Comparison of ENCODE assay signal across 8 mouse cellular contexts in genomic region chr7:3694076-3694948, GRCm38 (mm10). TPM values are rescaled to one million over a fixed set of nuclear protein-coding genes. Genes with fewer than 3 reads are reported as not detected.
DNase-seq lines count a peak whose midpoint lies in the region; ATAC-seq and TF ChIP-seq lines count a peak whose summit lies in the region.

No protein-coding gene starts in this region.

- TF ChIP-seq EP300 in liver, embryonic 14.5 days (IDR thresholded peaks at IDR 0.05; ENCODE audit: low read depth): no peak

- peak; percentile 91 for DNase-seq in CD4-positive helper T cell, adult 2 months (ENCODE audit: low read depth, low spot score)
- DNase-seq in adrenal gland, postnatal 25 days: peak; percentile 70
- peak; percentile 91 for DNase-seq in embryonic facial prominence, embryonic 11.5 days (ENCODE audit: low spot score)
- peak; percentile 91 for DNase-seq in heart, embryonic 10.5 days (ENCODE audit: low spot score)
- peak; percentile 91 for DNase-seq in kidney, adult 9 months
- DNase-seq in liver, embryonic 14.5 days (ENCODE audit: low read depth in 3 of 3, low spot score in 3 of 3): peak; percentile 56 to 72 (median 57)
- peak; percentile 51 to 65 for DNase-seq in natural killer cell, adult 2 months (ENCODE audit: low spot score in 2 of 2)

- under 1% methylated on average over 35 of the region's 55 CpGs for WGBS in embryonic facial prominence, embryonic 11.5 days
- WGBS in heart, embryonic 10.5 days: under 1% methylated on average over 54 of the region's 55 CpGs
- WGBS in liver, embryonic 14.5 days (ENCODE audit: insufficient replicate concordance): under 1% methylated on average over 52 of the region's 55 CpGs
- under 1% methylated on average over 55 of the region's 55 CpGs for WGBS in stomach, embryonic 15.5 days

- H3K36me3 ChIP-seq in embryonic facial prominence, embryonic 11.5 days (replicated peaks; ENCODE audit: control insufficient read depth, insufficient read depth, low read depth, low read length): no peaks in the 10 kb centered on the region; the same call in 1 of the 2 replicates
- peaks cover 35% of the 10 kb centered on the region for H3K36me3 ChIP-seq in heart, embryonic 10.5 days
- no peaks in the 10 kb centered on the region; the same call in 1 of the 2 replicates for H3K36me3 ChIP-seq in liver, embryonic 14.5 days (replicated peaks; ENCODE audit: control insufficient read depth, insufficient read depth, low read depth)
- 0 out of 2 replicates have a peak, but pooled peaks cover 13% of the 10 kb centered on the region for H3K36me3 ChIP-seq in stomach, embryonic 15.5 days

- H3K9ac ChIP-seq in embryonic facial prominence, embryonic 11.5 days (replicated peaks; ENCODE audit: low read length): peak overlapping the region; percentile 87
- peak overlapping the region; percentile 81 for H3K9ac ChIP-seq in liver, embryonic 14.5 days (replicated peaks)
- peak overlapping the region; percentile 81 for H3K9ac ChIP-seq in stomach, embryonic 15.5 days

- H3K9me3 ChIP-seq in embryonic facial prominence, embryonic 11.5 days (replicated peaks; ENCODE audit: control insufficient read depth, low read length): no peaks in the 10 kb centered on the region
- H3K9me3 ChIP-seq in heart, embryonic 10.5 days: no peaks in the 10 kb centered on the region
- H3K9me3 ChIP-seq in liver, embryonic 14.5 days (ENCODE audit: control insufficient read depth, low read length): no peaks in the 10 kb centered on the region
- H3K9me3 ChIP-seq in stomach, embryonic 15.5 days: no peaks in the 10 kb centered on the region

- H3K4me3 ChIP-seq in embryonic facial prominence, embryonic 11.5 days (ENCODE audit: low read depth, low read length): peak overlapping the region; percentile 70
- H3K4me3 ChIP-seq in heart, embryonic 10.5 days: peak overlapping the region; percentile 77
- peak overlapping the region; percentile 77 to 88 for H3K4me3 ChIP-seq in liver, embryonic 14.5 days (ENCODE audit: insufficient read depth in 1 of 2, low read depth in 2 of 2, low read length in 2 of 2)
- peak overlapping the region; percentile 71 for H3K4me3 ChIP-seq in stomach, embryonic 15.5 days (replicated peaks)

- TF ChIP-seq CTCF in liver, embryonic 14.5 days (IDR thresholded peaks at IDR 0.05; ENCODE audit: low read depth): no peak

- no peaks in the 10 kb centered on the region for H3K27me3 ChIP-seq in embryonic facial prominence, embryonic 11.5 days (ENCODE audit: control insufficient read depth, insufficient read depth, low read length)
- H3K27me3 ChIP-seq in heart, embryonic 10.5 days (ENCODE audit: insufficient read depth, poor library complexity, severe bottlenecking): no peaks in the 10 kb centered on the region
- no peaks in the 10 kb centered on the region for H3K27me3 ChIP-seq in liver, embryonic 14.5 days (ENCODE audit: control insufficient read depth, insufficient read depth, low read length)
- no peaks in the 10 kb centered on the region for H3K27me3 ChIP-seq in stomach, embryonic 15.5 days (replicated peaks)

- H3K27ac ChIP-seq in embryonic facial prominence, embryonic 11.5 days (replicated peaks; ENCODE audit: low read depth, low read length): peak overlapping the region; percentile 95
- peak overlapping the region; percentile 94 for H3K27ac ChIP-seq in heart, embryonic 10.5 days
- H3K27ac ChIP-seq in liver, embryonic 14.5 days: peak overlapping the region; percentile 55
- H3K27ac ChIP-seq in stomach, embryonic 15.5 days: peak overlapping the region; percentile 97

- peak overlapping the region; percentile 81 for H3K4me2 ChIP-seq in embryonic facial prominence, embryonic 11.5 days (ENCODE audit: low read depth, low read length)
- H3K4me2 ChIP-seq in liver, embryonic 14.5 days (ENCODE audit: low read depth): peak overlapping the region; percentile 95
- H3K4me2 ChIP-seq in stomach, embryonic 15.5 days: peak overlapping the region; percentile 78

- ATAC-seq in embryonic facial prominence, embryonic 11.5 days (replicated peaks; ENCODE audit: insufficient number of reproducible peaks, low FRiP score, low TSS enrichment, low read depth): peak; percentile 46
- ATAC-seq in liver, embryonic 14.5 days (ENCODE audit: insufficient read depth): peak; percentile 40
- peak; percentile 48 for ATAC-seq in stomach, embryonic 15.5 days (ENCODE audit: insufficient read depth, low FRiP score, low read depth)

- no peaks in the 10 kb centered on the region for H3K4me1 ChIP-seq in embryonic facial prominence, embryonic 11.5 days (ENCODE audit: control insufficient read depth, insufficient read depth, low read length)
- peaks cover 21% of the 10 kb centered on the region; the same call in 1 of the 2 replicates for H3K4me1 ChIP-seq in heart, embryonic 10.5 days
- H3K4me1 ChIP-seq in liver, embryonic 14.5 days (replicated peaks; ENCODE audit: control insufficient read depth in 2 of 2, insufficient read depth in 2 of 2, low read length in 1 of 2): peaks cover 4 to 11% of the 10 kb centered on the region in 2 experiments; a peak in 3 of 4 replicates
- peaks cover 10% of the 10 kb centered on the region for H3K4me1 ChIP-seq in stomach, embryonic 15.5 days

RNA-seq across cellular contexts. Expression of gene Mboat7, which starts 1.0 kb away (rescaled TPM):
- total RNA-seq in adrenal gland, postnatal 25 days (2021): 76.1 and 85.5 TPM in 2 replicates
- polyA plus RNA-seq in embryonic facial prominence, embryonic 11.5 days (2014; fragmentation: Nextera tagmentation; extraction: Ambion mirVana): 27.6 and 28.4 TPM in 2 replicates
- 32.7 and 40.4 TPM in 2 replicates for polyA plus RNA-seq in heart, embryonic 10.5 days (2016; fragmentation: Nextera tagmentation; extraction: Ambion mirVana)
- polyA plus RNA-seq in liver, embryonic 14.5 days (2012; rRNA removed): 10.3 and 11.6 TPM in 2 replicates
- polyA plus RNA-seq in liver, embryonic 14.5 days (2014; fragmentation: Nextera tagmentation; extraction: Ambion mirVana): 11.5 and 13.0 TPM in 2 replicates
- polyA plus RNA-seq in stomach, embryonic 15.5 days (2015; fragmentation: Nextera tagmentation; extraction: Ambion mirVana): 51.2 and 53.2 TPM in 2 replicates

RNA-seq across cellular contexts. Expression of gene Tsen34, which starts 1.6 kb away (rescaled TPM):
- 96.6 and 122 TPM in 2 replicates for total RNA-seq in adrenal gland, postnatal 25 days (2021)
- polyA plus RNA-seq in embryonic facial prominence, embryonic 11.5 days (2014; fragmentation: Nextera tagmentation; extraction: Ambion mirVana): 257 and 283 TPM in 2 replicates
- polyA plus RNA-seq in heart, embryonic 10.5 days (2016; fragmentation: Nextera tagmentation; extraction: Ambion mirVana): 221 and 268 TPM in 2 replicates
- polyA plus RNA-seq in liver, embryonic 14.5 days (2012; rRNA removed): 22.8 and 25.3 TPM in 2 replicates
- polyA plus RNA-seq in liver, embryonic 14.5 days (2014; fragmentation: Nextera tagmentation; extraction: Ambion mirVana): 34.4 and 34.6 TPM in 2 replicates
- 248 and 261 TPM in 2 replicates for polyA plus RNA-seq in stomach, embryonic 15.5 days (2015; fragmentation: Nextera tagmentation; extraction: Ambion mirVana)

RNA-seq across cellular contexts. Expression of gene Rps9, which starts 9.5 kb away (rescaled TPM):
- 939 and 948 TPM in 2 replicates for total RNA-seq in adrenal gland, postnatal 25 days (2021)
- polyA plus RNA-seq in embryonic facial prominence, embryonic 11.5 days (2014; fragmentation: Nextera tagmentation; extraction: Ambion mirVana): 1,406 and 1,416 TPM in 2 replicates
- 973 and 1,162 TPM in 2 replicates for polyA plus RNA-seq in heart, embryonic 10.5 days (2016; fragmentation: Nextera tagmentation; extraction: Ambion mirVana)
- polyA plus RNA-seq in liver, embryonic 14.5 days (2012; rRNA removed): 680 and 1,914 TPM in 2 replicates
- 960 and 985 TPM in 2 replicates for polyA plus RNA-seq in liver, embryonic 14.5 days (2014; fragmentation: Nextera tagmentation; extraction: Ambion mirVana)
- 1,416 and 1,486 TPM in 2 replicates for polyA plus RNA-seq in stomach, embryonic 15.5 days (2015; fragmentation: Nextera tagmentation; extraction: Ambion mirVana)

RNA-seq across cellular contexts. Expression of gene Tmc4, which starts 17.0 kb away (rescaled TPM):
- total RNA-seq in adrenal gland, postnatal 25 days (2021): 13.7 and 20.1 TPM in 2 replicates
- 3.9 and 4.3 TPM in 2 replicates for polyA plus RNA-seq in embryonic facial prominence, embryonic 11.5 days (2014; fragmentation: Nextera tagmentation; extraction: Ambion mirVana)
- polyA plus RNA-seq in heart, embryonic 10.5 days (2016; fragmentation: Nextera tagmentation; extraction: Ambion mirVana): 5.4 and 8.5 TPM in 2 replicates
- 5.5 and 7.6 TPM in 2 replicates for polyA plus RNA-seq in liver, embryonic 14.5 days (2012; rRNA removed)
- 5.7 and 6.7 TPM in 2 replicates for polyA plus RNA-seq in liver, embryonic 14.5 days (2014; fragmentation: Nextera tagmentation; extraction: Ambion mirVana)
- polyA plus RNA-seq in stomach, embryonic 15.5 days (2015; fragmentation: Nextera tagmentation; extraction: Ambion mirVana): 70.9 and 72.8 TPM in 2 replicates

RNA-seq across cellular contexts. Expression of gene Pirb, which starts 25.9 kb away (rescaled TPM):
- 0.76 and 0.85 TPM in 2 replicates for total RNA-seq in adrenal gland, postnatal 25 days (2021)
- polyA plus RNA-seq in embryonic facial prominence, embryonic 11.5 days (2014; fragmentation: Nextera tagmentation; extraction: Ambion mirVana): 0.10 and 0.17 TPM in 2 replicates
- 0.05 and 0.16 TPM in 2 replicates for polyA plus RNA-seq in heart, embryonic 10.5 days (2016; fragmentation: Nextera tagmentation; extraction: Ambion mirVana)
- 1.6 TPM in 2 replicates for polyA plus RNA-seq in liver, embryonic 14.5 days (2012; rRNA removed)
- 1.8 and 2.2 TPM in 2 replicates for polyA plus RNA-seq in liver, embryonic 14.5 days (2014; fragmentation: Nextera tagmentation; extraction: Ambion mirVana)
- 2.4 and 2.9 TPM in 2 replicates for polyA plus RNA-seq in stomach, embryonic 15.5 days (2015; fragmentation: Nextera tagmentation; extraction: Ambion mirVana)

Comparison
In these comparisons a context has a peak if more than half of its experiments do, and no peak if none do; other contexts are left out.
1. Peak in every context shown above with its lines: DNase-seq, ATAC-seq, H3K4me3 ChIP-seq and H3K27ac ChIP-seq.